Mouse (Mus musculus): Measurements from ENCODE around the gene Rsrc1.

Gene Rsrc1

DNA sequence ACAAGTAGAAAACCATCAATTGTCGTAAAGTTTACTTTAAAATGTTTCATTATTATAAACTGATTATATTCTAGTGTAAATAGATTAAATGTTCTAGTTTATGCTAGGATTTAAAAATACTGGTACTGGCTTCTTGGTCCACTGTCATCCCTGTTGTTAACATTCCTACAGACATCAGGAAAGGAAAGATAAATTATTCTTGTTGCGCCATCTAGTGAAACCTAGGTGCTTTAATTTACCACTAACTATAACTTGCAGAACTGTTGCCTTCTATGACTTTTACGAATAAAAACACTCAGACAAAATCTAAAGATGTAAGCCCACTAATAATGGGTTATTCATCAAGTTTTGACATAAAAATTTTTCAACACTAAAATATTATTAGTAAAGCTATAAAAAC is 286.3 kb downstream of the Rsrc1 start:
- DNase-seq (ENCODE audit: extremely low read depth, insufficient read length, low spot score) = no peak

DNA sequence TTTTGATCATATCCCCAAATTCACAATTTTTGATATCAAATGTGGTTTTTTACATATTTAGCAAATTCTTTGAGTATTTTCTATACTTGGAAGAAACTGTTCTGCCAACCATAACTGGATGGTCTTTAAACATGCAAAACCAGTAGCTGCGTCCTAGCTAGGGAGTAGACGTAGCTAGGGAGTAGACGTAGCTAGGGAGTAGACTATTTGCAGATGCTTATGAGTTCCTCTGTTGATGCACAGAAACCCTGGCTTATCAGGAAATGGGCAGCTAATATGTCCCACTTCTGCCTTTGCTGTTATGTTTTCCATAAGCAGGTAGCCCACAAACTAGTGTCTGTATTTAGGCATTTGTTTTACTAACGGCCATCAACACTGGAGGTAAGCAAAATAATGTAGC is 298.6 kb downstream of the Rsrc1 start:
- DNase-seq (ENCODE audit: extremely low read depth, insufficient read length, low spot score) = no peak

DNA sequence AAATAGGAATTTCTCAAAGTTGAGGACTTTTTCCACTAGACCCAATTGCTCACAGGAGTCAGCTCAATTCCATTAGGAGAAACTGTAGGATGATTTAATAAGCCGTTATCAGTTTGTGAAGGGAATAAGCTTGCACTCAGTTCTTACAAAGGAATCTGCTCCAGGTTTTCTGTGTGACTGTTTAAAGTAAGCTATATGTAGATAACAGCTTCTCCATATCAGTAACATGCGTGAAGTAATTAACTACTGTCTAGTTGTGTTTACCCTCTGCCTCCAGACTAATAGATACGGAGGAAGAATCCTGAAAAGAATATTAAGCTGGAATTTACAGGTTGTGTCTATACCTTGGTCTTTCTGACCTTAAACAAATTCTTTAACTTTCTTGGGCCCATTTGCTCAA is 299.1 kb downstream of the Rsrc1 start:
- no peak for DNase-seq (ENCODE audit: extremely low read depth, insufficient read length, low spot score)

DNA sequence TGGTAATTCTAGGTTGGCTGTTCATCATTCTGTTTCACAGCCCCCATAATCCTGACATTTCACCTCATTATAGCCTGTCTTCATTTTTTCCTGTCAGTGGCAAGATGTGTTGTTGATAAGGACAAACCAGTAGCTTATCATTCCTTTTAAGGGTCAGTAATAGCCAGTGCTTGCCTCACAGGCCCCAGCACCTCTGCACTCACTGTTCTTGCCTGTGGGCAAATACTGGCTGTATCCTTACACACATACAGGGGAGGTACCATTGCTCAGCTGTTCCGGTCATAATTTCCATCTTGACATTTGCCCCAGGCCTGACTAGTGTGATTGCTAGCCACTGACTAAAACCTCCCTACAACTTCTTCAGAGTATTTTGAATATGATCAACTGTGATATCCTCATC is 302.8 kb downstream of the Rsrc1 start:
- no peak for DNase-seq (ENCODE audit: extremely low read depth, insufficient read length, low spot score)

DNA sequence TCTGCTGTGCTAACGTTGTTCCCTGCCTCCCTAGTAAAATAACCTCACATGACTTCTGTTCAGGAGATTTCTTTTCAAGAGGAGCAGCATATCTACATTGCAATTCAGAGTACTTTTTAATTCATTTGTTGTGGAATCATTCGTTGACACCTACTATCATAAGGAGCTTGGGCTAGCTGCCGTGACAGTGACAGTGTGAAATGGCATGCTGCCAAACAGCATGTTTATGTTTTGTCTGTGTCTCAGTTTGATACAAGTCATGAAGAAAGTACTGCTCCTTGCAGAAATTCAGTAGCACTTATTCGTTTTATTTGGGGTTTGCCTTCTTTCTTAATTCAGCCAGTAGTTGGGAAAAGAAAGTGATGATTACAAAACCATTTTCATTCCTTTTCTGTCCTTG is 303.7 kb downstream of the Rsrc1 start:
- no peak for DNase-seq (ENCODE audit: extremely low read depth, insufficient read length, low spot score)

DNA sequence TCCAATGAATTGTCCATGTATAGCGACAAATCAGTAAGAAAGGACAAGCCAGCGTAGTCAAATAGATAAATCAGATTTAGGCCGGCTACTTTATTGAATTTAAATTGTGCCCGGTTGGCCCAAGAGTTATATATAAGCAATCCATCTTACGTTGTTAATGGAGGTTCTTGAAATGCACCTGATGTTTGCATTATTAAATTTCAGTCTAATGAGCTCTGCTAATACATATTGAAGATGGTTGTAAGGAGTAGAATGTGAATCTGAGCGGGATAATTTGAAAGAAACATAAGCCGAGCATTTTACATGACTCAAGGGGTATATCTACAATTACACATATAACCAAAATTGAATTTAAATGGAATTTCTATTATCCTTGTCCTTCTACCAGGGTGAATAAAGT is 307.5 kb downstream of the Rsrc1 start:
- DNase-seq (ENCODE audit: extremely low read depth, insufficient read length, low spot score) = no peak

DNA sequence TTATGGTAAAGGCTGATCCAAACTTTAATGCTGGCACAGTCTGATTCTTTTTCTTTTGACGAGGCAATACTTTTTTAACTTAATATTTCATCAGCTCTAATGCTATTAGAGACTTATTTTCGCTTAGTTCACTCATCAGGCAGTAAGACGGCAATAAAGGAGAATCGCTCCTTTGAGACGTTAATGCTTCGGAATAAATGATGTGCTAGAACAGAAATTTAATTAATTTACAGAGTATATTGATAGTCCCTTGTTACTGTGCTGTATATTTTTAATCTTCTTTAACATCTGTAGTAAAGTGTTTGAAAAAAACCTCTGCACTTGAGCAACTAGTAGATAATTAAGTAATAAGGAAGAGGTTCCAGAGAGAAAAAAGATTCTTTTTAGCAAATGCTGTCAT is 308.3 kb downstream of the Rsrc1 start:
- no peak for DNase-seq (ENCODE audit: extremely low read depth, insufficient read length, low spot score)

DNA sequence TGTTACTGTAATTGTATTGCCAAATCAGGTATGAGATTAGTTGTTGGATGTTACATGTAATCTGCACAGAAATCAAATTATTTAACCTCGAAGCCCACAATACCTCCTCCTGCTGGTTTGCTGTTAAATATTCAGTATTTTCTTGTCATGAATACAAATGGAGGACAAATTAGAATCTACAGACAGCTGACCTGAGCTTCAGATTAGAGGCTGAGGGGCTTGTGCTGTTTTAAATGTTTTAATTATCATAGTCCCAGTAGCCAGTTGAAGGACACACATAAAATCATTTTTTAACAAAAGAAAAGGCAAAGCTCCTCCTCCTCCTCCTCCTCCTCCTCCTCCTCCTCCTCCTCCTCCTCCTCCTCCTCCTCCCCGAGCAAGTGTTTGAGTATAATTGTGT is 327.5 kb downstream of the Rsrc1 start:
- no peak for DNase-seq (ENCODE audit: extremely low read depth, insufficient read length, low spot score)

DNA sequence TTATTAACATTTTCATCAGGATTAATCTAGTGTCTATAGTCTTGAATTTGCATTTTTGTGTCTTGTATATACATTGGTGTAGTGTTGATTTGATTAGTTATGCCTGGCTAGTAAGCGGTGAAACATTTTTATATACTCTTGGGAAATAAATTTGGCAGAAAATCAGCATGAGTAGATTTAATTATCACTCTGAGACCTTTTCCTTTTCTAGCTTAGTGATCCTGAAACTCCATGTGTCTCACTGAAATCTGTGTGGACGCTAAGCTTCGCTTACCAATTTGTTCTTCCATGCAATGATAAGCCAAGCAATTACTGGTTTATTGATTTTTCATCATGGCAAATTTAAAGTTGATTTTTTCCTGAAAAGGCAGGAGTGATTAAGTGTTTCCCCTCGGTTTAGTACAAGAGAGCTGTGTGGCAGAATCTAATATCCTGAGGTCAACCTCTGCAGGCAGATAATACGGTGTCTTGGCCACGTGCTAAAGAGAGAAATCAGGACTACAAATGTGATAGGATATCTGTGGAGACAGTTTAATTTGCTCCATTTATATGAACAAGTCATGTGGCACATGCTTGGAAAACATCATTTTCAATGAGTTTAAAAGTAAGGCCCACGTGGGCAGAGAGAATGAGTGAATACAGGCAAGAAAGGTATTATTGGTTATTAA is 328.6 kb downstream of the Rsrc1 start:
- no peak for DNase-seq (ENCODE audit: extremely low read depth, insufficient read length, low spot score)

DNA sequence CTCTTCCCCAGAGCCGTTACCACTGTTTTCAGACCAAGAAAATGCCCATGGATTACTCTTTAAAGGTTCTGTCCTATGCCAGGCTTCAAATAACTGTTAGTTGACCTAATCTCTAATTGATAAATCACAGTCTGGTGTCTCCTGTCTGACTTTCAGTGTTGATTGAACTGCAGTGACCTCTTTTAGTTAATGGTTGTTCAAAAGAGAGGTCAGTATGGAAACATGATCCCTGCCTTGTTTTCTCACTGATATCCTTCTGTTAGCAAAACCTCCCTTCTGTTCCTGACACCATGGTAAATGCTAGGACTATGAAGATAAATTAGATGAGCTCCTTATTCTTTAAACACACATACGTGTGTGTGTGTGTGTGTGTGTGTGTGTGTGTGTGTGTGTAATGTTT is 330.2 kb downstream of the Rsrc1 start:
- no peak for DNase-seq (ENCODE audit: extremely low read depth, insufficient read length, low spot score)

DNA sequence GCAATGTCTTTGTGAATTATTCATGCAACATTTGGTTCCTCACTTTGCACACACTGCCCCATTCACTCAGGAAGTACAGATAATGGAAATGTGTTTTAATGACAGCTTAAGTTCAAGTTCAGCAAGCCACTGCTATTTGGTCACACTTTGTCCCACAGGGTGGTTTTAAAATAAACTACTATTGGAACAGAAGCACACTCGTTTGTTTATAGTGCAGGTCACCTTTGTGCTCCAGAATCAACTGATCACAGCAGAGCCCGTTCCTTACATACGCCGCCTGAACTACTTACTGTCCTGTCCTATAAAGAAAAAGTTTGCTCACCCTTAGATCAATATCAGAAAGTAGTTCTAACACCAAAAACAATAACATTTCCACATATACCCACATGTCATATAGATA is 341.2 kb downstream of the Rsrc1 start:
- DNase-seq (ENCODE audit: extremely low read depth, insufficient read length, low spot score) = no peak

DNA sequence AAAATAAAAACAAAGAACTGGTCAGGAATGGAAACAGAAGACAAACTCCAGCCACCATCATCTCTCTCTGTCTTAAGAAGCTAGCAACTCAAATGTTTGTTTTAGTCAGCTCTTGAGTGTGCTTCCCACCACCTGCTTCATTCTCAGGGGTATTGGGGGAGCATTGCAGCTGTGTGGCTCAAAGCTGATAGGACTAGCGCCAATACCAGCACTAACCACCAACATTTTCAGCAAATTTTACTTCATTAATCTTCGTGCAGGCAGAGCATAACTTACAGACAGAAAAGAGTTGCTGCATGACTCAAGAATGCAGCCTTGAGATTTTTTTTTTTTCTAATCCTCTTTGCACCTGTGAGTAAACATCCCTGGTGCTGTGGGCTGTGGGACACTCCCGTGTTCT is 358.4 kb downstream of the Rsrc1 start:
- DNase-seq (ENCODE audit: extremely low read depth, insufficient read length, low spot score) = no peak

DNA sequence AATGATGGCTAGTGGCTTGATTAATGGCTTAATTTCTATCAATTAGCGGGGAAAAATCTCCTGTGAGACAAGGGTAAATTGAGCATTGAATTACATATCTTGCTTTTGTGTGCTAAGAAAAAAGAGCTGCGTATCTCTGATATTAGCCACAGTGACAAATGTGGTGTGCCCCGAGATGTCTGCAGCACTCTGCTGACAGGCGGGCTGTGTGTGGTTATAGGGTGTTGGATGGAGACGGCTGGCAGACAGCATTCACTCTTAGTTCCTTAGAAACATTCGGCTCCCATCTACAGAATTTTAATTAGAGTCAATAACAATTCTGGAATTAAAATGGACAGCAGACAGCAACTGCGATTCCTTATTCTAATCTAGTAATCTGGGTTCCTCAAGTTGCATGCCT is 359.7 kb downstream of the Rsrc1 start:
- DNase-seq (ENCODE audit: extremely low read depth, insufficient read length, low spot score) = no peak

DNA sequence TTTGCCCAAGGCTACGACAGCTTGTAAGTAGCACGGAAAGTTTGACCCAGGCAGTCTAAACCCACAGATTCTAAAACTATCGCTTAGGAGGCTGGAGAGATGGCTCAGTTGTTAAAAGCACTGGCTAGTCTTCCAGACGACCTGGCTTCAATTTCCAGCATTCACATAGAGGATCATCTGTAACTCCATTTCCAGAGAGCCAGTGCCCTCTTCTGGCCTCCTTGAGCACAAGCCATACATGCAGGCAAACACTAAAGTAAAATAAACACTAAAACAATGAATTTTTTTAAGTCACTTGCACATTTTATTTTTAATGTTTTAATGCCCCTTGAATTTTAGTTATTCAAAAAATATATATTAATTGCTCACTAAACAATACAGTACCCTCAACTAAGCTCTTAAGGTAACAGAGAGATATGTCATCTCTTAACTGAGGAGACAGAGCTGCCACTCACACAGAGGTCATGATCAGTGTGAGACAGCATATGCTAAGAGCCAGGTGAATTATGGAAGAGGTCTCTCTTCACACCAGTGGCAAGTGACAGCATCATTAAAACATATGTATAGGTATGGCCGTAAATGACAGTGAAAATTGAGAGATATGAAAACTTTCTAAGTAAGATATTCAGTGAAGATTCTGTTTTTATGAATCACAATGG is 361.9 kb downstream of the Rsrc1 start:
- DNase-seq (ENCODE audit: extremely low read depth, insufficient read length, low spot score) = no peak

DNA sequence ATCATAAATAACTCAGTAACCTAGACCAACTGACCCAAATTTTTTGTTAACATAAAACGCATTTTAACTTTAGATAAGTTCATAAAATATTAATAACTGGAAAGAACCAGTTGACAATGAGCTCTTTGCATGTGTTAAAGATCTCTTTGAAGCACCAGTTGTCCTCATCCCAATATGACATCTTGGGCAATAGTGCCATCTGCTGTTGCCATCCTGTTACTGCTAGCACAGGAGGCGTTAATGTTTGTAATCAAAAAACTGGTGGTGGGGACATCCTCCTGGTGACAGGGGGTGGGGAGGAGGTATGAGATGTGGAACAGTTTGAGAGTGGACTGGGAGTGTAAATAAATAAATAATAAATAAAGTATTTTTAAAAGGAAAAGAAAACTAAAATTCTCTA is 363.4 kb downstream of the Rsrc1 start:
- DNase-seq (ENCODE audit: extremely low read depth, insufficient read length, low spot score) = peak; percentile 8

DNA sequence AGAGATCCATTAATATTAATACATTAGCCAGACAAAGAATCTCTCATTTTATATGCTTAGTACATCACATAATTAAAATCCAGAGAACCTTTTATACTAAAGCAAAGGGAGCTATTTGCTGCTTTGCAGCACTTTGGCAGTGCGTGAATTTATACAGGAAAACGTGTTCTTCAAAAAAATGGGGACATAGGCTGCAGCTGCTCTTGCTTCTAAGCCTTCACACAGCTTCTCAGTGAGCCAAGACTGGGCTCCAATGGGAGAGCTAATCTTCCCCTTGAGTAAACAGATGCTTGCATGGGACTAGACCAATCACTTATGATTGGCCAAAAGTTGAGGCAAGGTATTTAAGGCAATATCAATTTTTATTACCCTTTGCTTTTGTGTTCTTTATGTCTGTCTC is 365.5 kb downstream of the Rsrc1 start:
- DNase-seq (ENCODE audit: extremely low read depth, insufficient read length, low spot score) = no peak

DNA sequence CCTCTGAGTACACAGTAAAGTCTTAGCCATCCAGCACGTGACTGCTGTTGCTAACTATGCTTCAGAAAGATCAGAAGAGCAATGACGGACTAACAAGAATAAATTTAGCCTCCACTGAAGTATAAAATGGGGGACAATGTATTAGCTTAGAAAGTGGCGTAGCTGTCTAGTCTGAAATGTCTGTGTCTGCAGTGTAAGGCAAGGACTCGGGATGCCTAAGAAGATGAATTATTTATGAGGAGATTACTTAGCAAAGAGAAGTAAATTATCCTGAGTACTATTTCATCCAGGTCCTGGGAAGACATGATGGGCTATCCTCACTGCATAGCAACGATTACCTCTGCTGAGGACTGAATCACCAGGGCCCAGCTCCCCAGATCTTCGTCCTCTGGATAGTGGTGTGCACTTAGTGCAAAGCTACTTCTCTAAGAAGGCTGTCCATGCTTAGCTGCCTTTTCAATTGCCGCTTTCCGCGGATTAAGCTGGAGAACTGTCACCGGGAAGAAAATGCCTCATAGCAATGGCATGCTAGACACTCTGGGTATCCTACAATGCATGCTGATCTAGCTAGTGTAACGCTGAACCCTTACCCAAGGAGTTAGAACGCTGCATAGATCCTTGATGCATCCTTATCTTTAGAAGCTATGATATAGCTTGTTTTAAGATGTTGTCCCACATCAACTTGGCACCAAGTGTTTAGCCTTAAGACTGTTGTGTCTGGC is 370.4 kb downstream of the Rsrc1 start:
- no peak for DNase-seq (ENCODE audit: extremely low read depth, insufficient read length, low spot score)

DNA sequence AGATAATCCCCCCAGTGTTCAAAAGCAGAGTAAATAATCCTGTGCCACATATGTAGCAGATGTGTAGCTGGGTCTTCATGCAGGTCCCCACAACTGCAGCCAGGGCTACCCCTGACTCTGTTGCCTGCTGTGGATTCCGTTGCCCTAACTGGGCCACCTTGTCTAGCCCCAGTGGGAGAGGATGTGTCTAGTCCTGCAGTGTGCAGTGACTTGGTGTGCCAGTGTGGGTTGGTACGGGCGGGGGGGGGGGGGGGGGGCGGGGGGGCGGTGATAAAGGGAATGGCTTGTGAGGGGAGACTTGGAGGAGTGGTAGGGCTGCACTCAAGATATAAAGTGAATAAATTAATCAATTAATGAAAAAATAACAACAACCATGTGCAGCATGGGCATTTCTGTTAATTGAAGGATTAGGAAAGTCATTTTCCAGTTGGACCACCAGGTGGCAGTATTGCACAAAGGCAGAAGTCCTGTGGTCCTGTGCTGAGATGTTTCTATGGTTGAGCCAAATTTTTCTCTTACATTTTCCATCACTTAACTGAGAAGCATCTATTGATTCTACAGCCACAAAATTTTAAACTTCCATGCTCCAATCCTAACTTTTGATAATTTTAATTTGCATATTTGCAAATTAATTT is 371.1 kb downstream of the Rsrc1 start:
- DNase-seq (ENCODE audit: extremely low read depth, insufficient read length, low spot score) = no peak

DNA sequence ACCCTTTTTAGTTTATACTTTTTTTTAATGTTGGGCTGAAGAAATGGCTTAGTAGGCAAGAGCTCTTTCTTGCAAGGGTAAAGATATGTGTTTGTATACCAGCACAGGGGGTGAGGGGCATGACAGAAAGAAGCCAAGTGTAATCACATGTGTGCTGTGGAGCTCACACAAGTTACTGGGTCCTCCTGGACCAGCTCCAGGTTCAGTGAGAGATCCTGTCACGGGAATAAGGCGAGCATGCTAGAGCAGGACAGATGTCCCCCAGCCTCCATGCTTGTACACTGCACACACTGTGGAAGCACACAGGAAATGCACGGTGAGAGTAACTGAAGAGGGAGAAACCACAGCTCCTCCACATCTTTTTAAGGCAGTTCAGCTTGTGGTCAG is 371.6 kb downstream of the Rsrc1 start:
- no peak for DNase-seq (ENCODE audit: extremely low read depth, insufficient read length, low spot score)

DNA sequence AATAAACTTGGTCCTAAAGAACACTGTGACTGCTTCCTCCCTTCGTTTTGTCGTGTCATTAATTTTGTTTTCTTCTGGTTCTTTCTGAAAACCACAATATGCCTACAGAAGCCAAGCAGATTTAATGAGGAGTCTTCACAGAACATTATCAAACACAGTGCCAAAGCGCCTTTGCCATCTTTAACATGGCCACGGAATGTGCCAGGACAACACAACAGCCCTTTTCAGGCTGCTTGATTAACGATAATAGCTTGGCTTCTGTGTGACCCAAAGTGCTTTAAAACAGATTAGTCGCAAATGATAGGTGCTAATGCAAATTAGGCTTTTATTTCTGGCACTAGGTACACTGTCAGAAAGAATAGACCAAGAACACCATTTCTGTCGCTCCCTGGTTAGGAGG is 377.2 kb downstream of the Rsrc1 start:
- DNase-seq (ENCODE audit: extremely low read depth, insufficient read length, low spot score) = no peak

DNA sequence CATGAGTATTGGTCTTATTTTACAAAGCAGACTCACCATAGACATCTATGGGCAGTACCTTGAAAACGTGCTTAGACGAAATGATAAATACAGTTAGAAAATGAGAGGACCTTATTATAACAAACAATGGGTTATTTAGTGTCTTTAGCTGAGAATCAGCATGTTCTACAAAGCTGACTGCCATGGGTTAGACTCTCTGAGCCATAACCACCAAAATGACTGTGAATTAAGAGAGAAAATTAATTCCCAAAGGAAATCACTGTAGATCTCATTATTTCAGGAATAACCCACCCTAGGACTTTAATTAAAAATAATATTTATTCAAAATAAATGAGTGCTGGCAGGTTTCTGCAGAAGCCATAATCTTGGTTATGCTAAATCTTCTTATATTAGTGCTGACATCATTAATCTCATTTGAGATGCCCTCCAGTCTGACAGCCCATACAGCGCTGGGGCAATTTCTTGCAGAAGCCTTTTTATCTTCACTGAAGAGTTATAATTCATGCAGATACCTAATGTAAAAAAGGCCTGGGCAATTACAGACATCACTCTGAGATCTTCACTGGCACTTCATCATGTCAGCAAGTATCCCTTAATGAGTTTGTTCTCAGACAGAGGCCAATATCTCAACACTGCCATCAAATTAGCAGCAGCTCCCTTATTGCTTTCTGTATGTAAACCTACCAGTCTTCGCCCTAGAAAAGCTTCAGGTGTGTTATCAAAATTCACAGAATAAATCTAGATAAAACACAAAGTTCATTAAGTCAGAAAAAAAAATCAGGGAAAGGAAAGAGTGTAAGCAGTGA is 385.1 kb downstream of the Rsrc1 start:
- no peak for DNase-seq (ENCODE audit: extremely low read depth, insufficient read length, low spot score)

All from 3134 (cell line).